Mouse (Mus musculus) liver, embryonic 14.5 days (tissue): ENCODE measurements at regions not wholly inside any gene's neighbourhood (a gene's known extent, or its start where the extent isn't known, plus 50 kb on each side); places are given as distances from the start of the nearest gene placed in this dataset.

Experiments
- CTCF ChIP-seq: IDR thresholded peaks from 2 replicates; pipeline ENCODE4 v1.5.1; 2016; ENCODE audit warnings: antibody characterized with exemption, low read depth, control low read depth
- EP300 ChIP-seq: IDR thresholded peaks from 2 replicates; pipeline ENCODE4 v1.6.1; 2016; ENCODE audit warnings: antibody characterized with exemption, low read depth

GRCm38 (mm10) chr12:97717812-97718211, 541.4 kb downstream of the Galc start:
- TF ChIP-seq CTCF (no peak), EP300 (no peak)
